Mouse (Mus musculus) forebrain, embryonic 14.5 days (tissue): ENCODE results near the gene Spindoc. TPM values are rescaled to one million over a fixed set of nuclear protein-coding genes. Genes with fewer than 3 reads are reported as not detected.
"Not testable (repeated sequence)": the region's sequence is repeated elsewhere in the genome, so short reads cannot be mapped to it uniquely, and the experiment has no call there.

Source experiments
- ATAC-seq: fragments of 200-750 bp; cut with Nextera tagmentation; 2 replicates; pipeline ENCODE4 v1.8.0; 2017; ENCODE audit warnings: mild to moderate bottlenecking, moderate library complexity
- DNase-seq: peaks from one replicate; pipeline ENCODE4 v3.0.0-alpha.2; 2015; ENCODE audit warnings: low spot score
- H3K27ac ChIP-seq: fragments of 300-500 bp; sonication (generic); 2 replicates; pipeline ENCODE4 v1.5.1; 2014; ENCODE audit warnings: low read depth, mild to moderate bottlenecking, control low read depth, low read length, moderate library complexity
- H3K27me3 ChIP-seq: fragments of 300-500 bp; sonication (generic); replicated peaks from 2 replicates; pipeline ENCODE4 v1.6.1; 2014; ENCODE audit warnings: low read length, control low read depth, mixed read lengths; ENCODE audit not compliant: control insufficient read depth, insufficient read depth
- H3K36me3 ChIP-seq: fragments of 300-500 bp; sonication (generic); 2 replicates; pipeline ENCODE4 v1.6.1; 2014; ENCODE audit warnings: low read length, control low read depth; ENCODE audit not compliant: control insufficient read depth, insufficient read depth
- H3K4me1 ChIP-seq: fragments of 300-500 bp; sonication (generic); 2 replicates; pipeline ENCODE4 v1.6.1; 2014; ENCODE audit warnings: antibody characterized with exemption, low read length, control low read depth; ENCODE audit not compliant: control insufficient read depth, insufficient read depth
- H3K4me2 ChIP-seq: fragments of 300-500 bp; sonication (generic); 2 replicates; pipeline ENCODE4 v1.6.1; 2014; ENCODE audit warnings: mild to moderate bottlenecking, control low read depth, low read length
- H3K4me3 ChIP-seq: fragments of 300-500 bp; sonication (generic); 2 replicates; pipeline ENCODE4 v1.5.1; 2014; ENCODE audit warnings: low read depth, low read length, control low read depth
- H3K9ac ChIP-seq: fragments of 300-500 bp; sonication (generic); 2 replicates; pipeline ENCODE4 v1.6.1; 2014; ENCODE audit warnings: mild to moderate bottlenecking, low read length, control low read depth, moderate library complexity
- H3K9me3 ChIP-seq: fragments of 300-500 bp; sonication (generic); replicated peaks from 2 replicates; pipeline ENCODE4 v1.6.1; 2016; ENCODE audit warnings: low read length, control low read depth, mixed read lengths; ENCODE audit not compliant: control insufficient read depth
- WGBS: fragments of 180-500 bp; shearing (Covaris S2); extraction: QIAGEN DNeasy Blood & Tissue Kit; methylation state at CpG from one replicate; pipeline ENCODE4 v1.1.7; 2014; 5-methylcytosine and 5-hydroxymethylcytosine counted together
- polyA plus RNA-seq: library from polyadenylated mRNA; unstranded; fragments of >200 nt; fragmentation: Nextera tagmentation; extraction: Ambion mirVana; gene quantifications from 2 replicates; pipeline ENCODE4 v1.2.1, GENCODE M21; 2014

Spindoc gene
- polyA plus RNA-seq, 1 experiment from 2014 or later = 36.2 TPM

GRCm38 (mm10) chr19:7381906-7382247 lies 917 bp downstream of the Spindoc start:
- H3K27me3 ChIP-seq = no peaks in the 10 kb centered on the region
- peak overlapping the region; percentile 85 for H3K4me2 ChIP-seq
- peaks cover 7% of the 10 kb centered on the region; the same call in 1 of the 2 replicates for H3K36me3 ChIP-seq
- H3K4me1 ChIP-seq = peaks cover 25% of the 10 kb centered on the region
- H3K9ac ChIP-seq = peak overlapping the region; percentile 95
- H3K9me3 ChIP-seq = no peaks in the 10 kb centered on the region
- no peak for ATAC-seq
- H3K4me3 ChIP-seq = peak overlapping the region; percentile 90
- peak overlapping the region; percentile 93 for H3K27ac ChIP-seq
- DNase-seq = no peak
- WGBS = 2% methylated on average over 8 of the region's 8 CpGs

GRCm38 (mm10) chr19:7377639-7378038 lies 5.2 kb downstream of the Spindoc start:
- WGBS = 81% methylated on average over 2 of the region's 2 CpGs
- no peak for DNase-seq
- Histone ChIP-seq H3K9ac (no peak overlapping the region), H3K4me1 (peaks cover 14% of the 10 kb centered on the region), H3K4me3 (no peak overlapping the region), H3K27me3 (no peaks in the 10 kb centered on the region), H3K36me3 (peaks cover 38% of the 10 kb centered on the region), H3K27ac (no peak overlapping the region), H3K9me3 (no peaks in the 10 kb centered on the region), H3K4me2 (no peak overlapping the region)
- ATAC-seq = no peak

GRCm38 (mm10) chr19:7374491-7374890 lies 8.3 kb downstream of the Spindoc start:
- ATAC-seq = no peak
- Histone ChIP-seq H3K4me3 (no peak overlapping the region), H3K9me3 (no peaks in the 10 kb centered on the region), H3K36me3 (peaks cover 68% of the 10 kb centered on the region), H3K4me2 (no peak overlapping the region), H3K9ac (no peak overlapping the region), H3K4me1 (no peaks in the 10 kb centered on the region), H3K27ac (no peak overlapping the region), H3K27me3 (no peaks in the 10 kb centered on the region)
- 95% methylated on average over 8 of the region's 8 CpGs for WGBS
- DNase-seq = no peak

GRCm38 (mm10) chr19:7369469-7369868 lies 13.3 kb downstream of the Spindoc start:
- H3K4me1 ChIP-seq, DNase-seq, H3K27me3 ChIP-seq, H3K9me3 ChIP-seq, H3K4me2 ChIP-seq, H3K4me3 ChIP-seq, H3K27ac ChIP-seq, ATAC-seq, H3K9ac ChIP-seq: not testable (repeated sequence)
- peaks cover 83% of the 10 kb centered on the region for H3K36me3 ChIP-seq
- WGBS = 95% methylated on average over 4 of the region's 4 CpGs

GRCm38 (mm10) chr19:7353636-7354035 lies 29.2 kb downstream of the Spindoc start:
- Histone ChIP-seq H3K9me3 (no peaks in the 10 kb centered on the region), H3K27ac (no peak overlapping the region), H3K9ac (no peak overlapping the region), H3K4me2 (no peak overlapping the region), H3K4me1 (no peaks in the 10 kb centered on the region), H3K4me3 (no peak overlapping the region), H3K36me3 (peaks cover 31% of the 10 kb centered on the region), H3K27me3 (no peaks in the 10 kb centered on the region)
- ATAC-seq (no peak), DNase-seq (no peak)
- 38% methylated on average over 6 of the region's 6 CpGs for WGBS

- no peak overlapping the region for H3K27ac ChIP-seq
- WGBS = 68% methylated on average over 11 of the region's 11 CpGs
- no peak overlapping the region for H3K4me2 ChIP-seq
- no peaks in the 10 kb centered on the region for H3K27me3 ChIP-seq
- ATAC-seq (peak; percentile 32; the same call in 1 of the 2 replicates), DNase-seq (peak; percentile 35)
- H3K4me1 ChIP-seq = no peaks in the 10 kb centered on the region
- no peaks in the 10 kb centered on the region for H3K9me3 ChIP-seq
- H3K4me3 ChIP-seq = no peak overlapping the region
- H3K36me3 ChIP-seq = peaks cover 24% of the 10 kb centered on the region
- H3K9ac ChIP-seq = no peak overlapping the region
These were observed 29.8 kb downstream of the Spindoc start for GRCm38 (mm10) chr19:7352809-7353495.

GRCm38 (mm10) chr19:7349993-7350392 lies 32.8 kb downstream of the Spindoc start:
- ATAC-seq (no peak), DNase-seq (no peak)
- Histone ChIP-seq H3K27ac (no peak overlapping the region), H3K9me3 (no peaks in the 10 kb centered on the region), H3K4me1 (no peaks in the 10 kb centered on the region), H3K4me2 (no peak overlapping the region), H3K9ac (no peak overlapping the region), H3K4me3 (no peak overlapping the region), H3K36me3 (0 out of 2 replicates have a peak, but pooled peaks cover 2% of the 10 kb centered on the region), H3K27me3 (no peaks in the 10 kb centered on the region)
- 65% methylated on average over 1 of the region's 1 CpGs for WGBS

GRCm38 (mm10) chr19:7345235-7345755 lies 37.5 kb downstream of the Spindoc start:
- WGBS = 24% methylated on average over 4 of the region's 4 CpGs
- Histone ChIP-seq H3K36me3 (no peaks in the 10 kb centered on the region), H3K27ac (no peak overlapping the region), H3K4me3 (no peak overlapping the region), H3K9ac (peak overlapping the region; percentile 42), H3K4me2 (no peak overlapping the region), H3K4me1 (peaks cover 3% of the 10 kb centered on the region; the same call in 1 of the 2 replicates), H3K27me3 (no peaks in the 10 kb centered on the region), H3K9me3 (no peaks in the 10 kb centered on the region)
- ATAC-seq (no peak), DNase-seq (peak; percentile 89)

GRCm38 (mm10) chr19:7342646-7343045 lies 40.1 kb downstream of the Spindoc start:
- H3K9ac ChIP-seq = no peak overlapping the region
- ATAC-seq = no peak
- DNase-seq = no peak
- H3K4me3 ChIP-seq = no peak overlapping the region
- no peaks in the 10 kb centered on the region for H3K36me3 ChIP-seq
- H3K9me3 ChIP-seq = no peaks in the 10 kb centered on the region
- H3K4me1 ChIP-seq = peaks cover 23% of the 10 kb centered on the region
- H3K27ac ChIP-seq = no peak overlapping the region
- no peaks in the 10 kb centered on the region for H3K27me3 ChIP-seq
- 71% methylated on average over 2 of the region's 2 CpGs for WGBS
- no peak overlapping the region for H3K4me2 ChIP-seq
